Mouse (Mus musculus): ENCODE measurements around the gene Abcb9. TPM values are rescaled to one million over a fixed set of nuclear protein-coding genes. Genes with fewer than 3 reads are reported as not detected.

Abcb9 gene
- 11.3 and 13.4 TPM in 2 replicates for polyA plus RNA-seq (2015; fragmentation: Nextera tagmentation; extraction: Ambion mirVana)

- Histone ChIP-seq H3K4me1 (replicated peaks; ENCODE audit: control insufficient read depth, insufficient read depth, low read length) (peaks cover 14% of the 10 kb centered on the region), H3K9me3 (ENCODE audit: control insufficient read depth, low read length) (no peaks in the 10 kb centered on the region), H3K4me3 (replicated peaks; ENCODE audit: low read length) (peak within 1 kb of the TSS; percentile 45), H3K9ac (replicated peaks; ENCODE audit: low read depth, low read length) (peak within 1 kb of the TSS; percentile 47), H3K36me3 (ENCODE audit: control insufficient read depth, insufficient read depth) (no peaks in the 10 kb centered on the region), H3K27ac (ENCODE audit: low read length) (no peak within 1 kb of the TSS), H3K4me2 (ENCODE audit: low read length) (peak within 1 kb of the TSS; percentile 47), H3K27me3 (replicated peaks; ENCODE audit: control insufficient read depth, insufficient read depth, low read length) (peaks cover 2% of the 10 kb centered on the region; the same call in 1 of the 2 replicates)
- 2% methylated on average over 42 of the region's 42 CpGs for WGBS
- ATAC-seq: peak; percentile 74
These were observed at the start of gene Abcb9 for GRCm38 (mm10) chr5:124095596-124096232. TSS of gene Abcb9 (minus strand) at chr5:124095798.

- ATAC-seq: no peak
- 0 out of 2 replicates have a peak, but pooled peaks cover 3% of the 10 kb centered on the region for H3K9me3 ChIP-seq (ENCODE audit: control insufficient read depth, low read length)
- WGBS: 81% methylated on average over 7 of the region's 7 CpGs
- H3K27ac ChIP-seq (ENCODE audit: low read length): no peak overlapping the region
- H3K9ac ChIP-seq (replicated peaks; ENCODE audit: low read depth, low read length): no peak overlapping the region
- H3K4me1 ChIP-seq (replicated peaks; ENCODE audit: control insufficient read depth, insufficient read depth, low read length): no peaks in the 10 kb centered on the region
- no peak overlapping the region for H3K4me2 ChIP-seq (ENCODE audit: low read length)
- no peak overlapping the region for H3K4me3 ChIP-seq (replicated peaks; ENCODE audit: low read length)
- no peaks in the 10 kb centered on the region for H3K27me3 ChIP-seq (replicated peaks; ENCODE audit: control insufficient read depth, insufficient read depth, low read length)
- peaks cover 16% of the 10 kb centered on the region for H3K36me3 ChIP-seq (ENCODE audit: control insufficient read depth, insufficient read depth)
These were observed 42.5 kb upstream of the Abcb9 start for GRCm38 (mm10) chr5:124138066-124138465.

DNA sequence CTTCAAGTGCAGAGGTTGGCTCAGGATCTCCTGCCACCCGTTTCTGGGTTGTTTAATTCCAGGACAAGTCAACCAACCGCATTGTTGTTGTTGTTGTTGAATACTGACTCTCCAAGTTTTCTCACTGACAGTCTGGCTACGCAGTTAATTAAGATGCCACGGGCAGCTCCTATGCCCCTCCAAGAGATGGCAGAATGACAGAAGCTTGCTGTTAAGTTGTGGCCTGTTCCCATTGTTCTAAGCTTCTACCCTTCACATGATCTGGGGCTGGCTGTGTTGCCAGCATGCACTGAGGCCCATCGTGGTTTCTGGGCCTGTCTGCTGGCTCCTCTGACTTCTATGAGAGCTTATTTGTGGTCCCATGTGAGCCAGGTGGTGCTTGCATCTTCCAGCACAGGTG, 38.7 kb upstream of the Abcb9 start:
- Histone ChIP-seq H3K4me3 (replicated peaks; ENCODE audit: low read length) (no peak overlapping the region), H3K4me1 (replicated peaks; ENCODE audit: control insufficient read depth, insufficient read depth, low read length) (no peaks in the 10 kb centered on the region), H3K36me3 (ENCODE audit: control insufficient read depth, insufficient read depth) (peaks cover 7% of the 10 kb centered on the region), H3K4me2 (ENCODE audit: low read length) (no peak overlapping the region), H3K27me3 (replicated peaks; ENCODE audit: control insufficient read depth, insufficient read depth, low read length) (no peaks in the 10 kb centered on the region), H3K9me3 (ENCODE audit: control insufficient read depth, low read length) (no peaks in the 10 kb centered on the region), H3K9ac (replicated peaks; ENCODE audit: low read depth, low read length) (no peak overlapping the region), H3K27ac (ENCODE audit: low read length) (no peak overlapping the region)
- 79% methylated on average over 5 of the region's 5 CpGs for WGBS
- no peak for ATAC-seq

DNA sequence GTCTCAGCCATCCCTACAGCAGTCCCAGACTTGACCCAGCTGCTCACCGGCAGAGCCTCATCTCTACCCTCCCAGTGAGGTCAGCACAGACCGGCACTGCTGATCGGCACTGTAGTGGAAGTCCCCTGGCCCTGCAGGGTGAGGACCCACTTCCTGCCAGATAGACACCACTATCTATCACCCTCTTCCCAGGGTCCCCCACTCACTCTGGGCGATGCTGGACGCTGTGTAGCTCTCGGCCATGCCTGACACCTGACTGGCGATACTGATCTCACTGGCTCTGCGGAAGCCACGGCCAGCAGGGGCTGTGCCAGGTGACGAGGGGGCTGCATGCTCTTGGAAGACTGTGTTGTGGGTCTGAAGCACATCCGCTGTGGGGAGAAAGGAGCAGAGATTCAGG, 29.5 kb upstream of the Abcb9 start:
- Histone ChIP-seq H3K4me3 (replicated peaks; ENCODE audit: low read length) (no peak overlapping the region), H3K4me2 (ENCODE audit: low read length) (no peak overlapping the region), H3K9me3 (ENCODE audit: control insufficient read depth, low read length) (no peaks in the 10 kb centered on the region), H3K27me3 (replicated peaks; ENCODE audit: control insufficient read depth, insufficient read depth, low read length) (no peaks in the 10 kb centered on the region), H3K4me1 (replicated peaks; ENCODE audit: control insufficient read depth, insufficient read depth, low read length) (no peaks in the 10 kb centered on the region), H3K27ac (ENCODE audit: low read length) (no peak overlapping the region), H3K9ac (replicated peaks; ENCODE audit: low read depth, low read length) (no peak overlapping the region), H3K36me3 (ENCODE audit: control insufficient read depth, insufficient read depth) (peaks cover 13% of the 10 kb centered on the region)
- WGBS: 90% methylated on average over 11 of the region's 11 CpGs
- no peak for ATAC-seq

- Histone ChIP-seq H3K4me2 (ENCODE audit: low read length) (no peak overlapping the region), H3K9ac (replicated peaks; ENCODE audit: low read depth, low read length) (no peak overlapping the region), H3K27ac (ENCODE audit: low read length) (no peak overlapping the region), H3K27me3 (replicated peaks; ENCODE audit: control insufficient read depth, insufficient read depth, low read length) (no peaks in the 10 kb centered on the region), H3K4me1 (replicated peaks; ENCODE audit: control insufficient read depth, insufficient read depth, low read length) (peaks cover 5% of the 10 kb centered on the region), H3K4me3 (replicated peaks; ENCODE audit: low read length) (no peak overlapping the region), H3K36me3 (ENCODE audit: control insufficient read depth, insufficient read depth) (peaks cover 23% of the 10 kb centered on the region), H3K9me3 (ENCODE audit: control insufficient read depth, low read length) (no peaks in the 10 kb centered on the region)
- WGBS: 93% methylated on average over 18 of the region's 18 CpGs
- no peak for ATAC-seq
These were observed 26.8 kb upstream of the Abcb9 start for GRCm38 (mm10) chr5:124122357-124122756.

GRCm38 (mm10) chr5:124119204-124119603, 23.6 kb upstream of the Abcb9 start:
- H3K27me3 ChIP-seq (replicated peaks; ENCODE audit: control insufficient read depth, insufficient read depth, low read length): no peaks in the 10 kb centered on the region
- H3K36me3 ChIP-seq (ENCODE audit: control insufficient read depth, insufficient read depth): peaks cover 23% of the 10 kb centered on the region
- WGBS: 88% methylated on average over 5 of the region's 5 CpGs
- peaks cover 20% of the 10 kb centered on the region for H3K4me1 ChIP-seq (replicated peaks; ENCODE audit: control insufficient read depth, insufficient read depth, low read length)
- H3K9me3 ChIP-seq (ENCODE audit: control insufficient read depth, low read length): no peaks in the 10 kb centered on the region
- no peak overlapping the region for H3K27ac ChIP-seq (ENCODE audit: low read length)
- no peak overlapping the region for H3K4me3 ChIP-seq (replicated peaks; ENCODE audit: low read length)
- no peak overlapping the region for H3K4me2 ChIP-seq (ENCODE audit: low read length)
- ATAC-seq: no peak
- no peak overlapping the region for H3K9ac ChIP-seq (replicated peaks; ENCODE audit: low read depth, low read length)

GRCm38 (mm10) chr5:124115990-124116845, 20.6 kb upstream of the Abcb9 start, which contains the start of gene Arl6ip4:
TSS of gene Arl6ip4 (plus strand) at chr5:124116089.
- peak; percentile 12; the same call in 1 of the 2 replicates for ATAC-seq
- H3K27ac ChIP-seq (ENCODE audit: low read length): peak within 1 kb of the TSS; percentile 78
- H3K4me3 ChIP-seq (replicated peaks; ENCODE audit: low read length): peak within 1 kb of the TSS; percentile 98
- no peaks in the 10 kb centered on the region for H3K9me3 ChIP-seq (ENCODE audit: control insufficient read depth, low read length)
- peaks cover 33% of the 10 kb centered on the region for H3K4me1 ChIP-seq (replicated peaks; ENCODE audit: control insufficient read depth, insufficient read depth, low read length)
- no peaks in the 10 kb centered on the region for H3K27me3 ChIP-seq (replicated peaks; ENCODE audit: control insufficient read depth, insufficient read depth, low read length)
- peak within 1 kb of the TSS; percentile 77 for H3K4me2 ChIP-seq (ENCODE audit: low read length)
- H3K36me3 ChIP-seq (ENCODE audit: control insufficient read depth, insufficient read depth): peaks cover 17% of the 10 kb centered on the region
- 2% methylated on average over 64 of the region's 64 CpGs for WGBS
- peak within 1 kb of the TSS; percentile 85 for H3K9ac ChIP-seq (replicated peaks; ENCODE audit: low read depth, low read length)

DNA sequence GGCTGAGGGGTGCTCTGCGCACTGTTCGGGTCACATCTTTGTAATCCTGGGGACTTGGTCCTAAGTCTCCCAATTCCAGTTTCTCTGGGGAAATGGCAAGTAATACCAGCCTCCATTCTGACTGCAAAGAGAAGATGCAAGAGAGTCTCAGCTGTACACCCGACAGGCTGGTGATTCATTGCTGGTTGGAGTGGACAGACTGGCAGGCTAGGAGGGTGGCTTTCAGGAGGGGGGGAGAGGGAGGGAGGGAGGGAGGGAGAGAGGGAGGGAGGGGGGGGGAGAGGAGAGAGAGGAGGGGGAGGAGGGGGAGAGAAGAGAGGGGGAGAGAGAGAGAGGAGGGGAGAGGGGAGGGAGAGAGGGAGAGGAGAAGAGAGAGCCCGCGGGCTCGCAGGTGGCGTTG, 19.9 kb upstream of the Abcb9 start:
- H3K4me2 ChIP-seq (ENCODE audit: low read length): peak overlapping the region; percentile 77
- no peaks in the 10 kb centered on the region for H3K27me3 ChIP-seq (replicated peaks; ENCODE audit: control insufficient read depth, insufficient read depth, low read length)
- WGBS: 23% methylated on average over 7 of the region's 7 CpGs
- H3K9me3 ChIP-seq (ENCODE audit: control insufficient read depth, low read length): no peaks in the 10 kb centered on the region
- peak overlapping the region; percentile 78 for H3K27ac ChIP-seq (ENCODE audit: low read length)
- H3K4me3 ChIP-seq (replicated peaks; ENCODE audit: low read length): peak overlapping the region; percentile 98
- peak overlapping the region; percentile 85 for H3K9ac ChIP-seq (replicated peaks; ENCODE audit: low read depth, low read length)
- H3K36me3 ChIP-seq (ENCODE audit: control insufficient read depth, insufficient read depth): peaks cover 11% of the 10 kb centered on the region
- ATAC-seq: no peak
- peaks cover 36% of the 10 kb centered on the region for H3K4me1 ChIP-seq (replicated peaks; ENCODE audit: control insufficient read depth, insufficient read depth, low read length)

DNA sequence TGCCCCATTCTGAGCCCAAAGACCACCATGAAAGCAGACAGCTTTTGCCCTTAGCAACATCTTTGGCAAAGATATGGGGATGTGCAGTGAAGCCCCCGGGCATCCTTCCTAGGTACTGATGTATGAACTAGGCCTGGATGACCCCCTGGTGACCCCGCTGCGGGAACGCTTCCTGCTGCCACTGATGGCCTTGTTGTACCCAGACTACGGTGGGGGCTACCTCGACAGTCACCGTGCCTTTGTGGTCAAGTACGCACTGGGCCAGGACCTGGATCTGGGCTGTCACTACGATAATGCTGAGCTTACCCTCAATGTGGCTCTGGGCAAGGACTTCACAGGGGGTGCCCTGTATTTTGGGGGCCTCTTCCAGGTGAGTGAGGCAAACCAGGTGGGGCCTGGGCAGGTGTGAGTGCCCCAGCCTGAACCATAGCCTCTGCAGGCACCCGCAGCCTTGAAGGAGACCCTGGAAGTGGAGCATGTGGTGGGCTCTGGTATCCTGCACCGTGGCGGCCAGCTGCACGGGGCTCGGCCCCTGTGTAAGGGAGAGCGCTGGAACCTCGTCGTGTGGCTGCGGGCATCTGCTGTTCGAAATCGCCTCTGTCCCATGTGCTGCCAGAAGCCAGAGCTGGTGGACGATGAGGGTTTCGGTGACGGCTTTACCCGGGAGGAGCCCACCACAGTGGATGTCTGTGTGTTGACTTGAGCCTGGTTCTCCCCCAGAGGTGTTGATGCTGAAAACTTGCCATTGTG, 18.9 kb upstream of the Abcb9 start:
- H3K4me2 ChIP-seq (ENCODE audit: low read length): no peak overlapping the region
- no peak overlapping the region for H3K9ac ChIP-seq (replicated peaks; ENCODE audit: low read depth, low read length)
- 93% methylated on average over 24 of the region's 24 CpGs for WGBS
- H3K27ac ChIP-seq (ENCODE audit: low read length): no peak overlapping the region
- no peaks in the 10 kb centered on the region for H3K27me3 ChIP-seq (replicated peaks; ENCODE audit: control insufficient read depth, insufficient read depth, low read length)
- ATAC-seq: no peak
- H3K9me3 ChIP-seq (ENCODE audit: control insufficient read depth, low read length): no peaks in the 10 kb centered on the region
- H3K4me1 ChIP-seq (replicated peaks; ENCODE audit: control insufficient read depth, insufficient read depth, low read length): peaks cover 36% of the 10 kb centered on the region
- no peak overlapping the region for H3K4me3 ChIP-seq (replicated peaks; ENCODE audit: low read length)
- peaks cover 6% of the 10 kb centered on the region for H3K36me3 ChIP-seq (ENCODE audit: control insufficient read depth, insufficient read depth)

All from forebrain, embryonic 16.5 days (tissue).